Mouse (Mus musculus): ENCODE data around the gene Calb2.

DNA sequence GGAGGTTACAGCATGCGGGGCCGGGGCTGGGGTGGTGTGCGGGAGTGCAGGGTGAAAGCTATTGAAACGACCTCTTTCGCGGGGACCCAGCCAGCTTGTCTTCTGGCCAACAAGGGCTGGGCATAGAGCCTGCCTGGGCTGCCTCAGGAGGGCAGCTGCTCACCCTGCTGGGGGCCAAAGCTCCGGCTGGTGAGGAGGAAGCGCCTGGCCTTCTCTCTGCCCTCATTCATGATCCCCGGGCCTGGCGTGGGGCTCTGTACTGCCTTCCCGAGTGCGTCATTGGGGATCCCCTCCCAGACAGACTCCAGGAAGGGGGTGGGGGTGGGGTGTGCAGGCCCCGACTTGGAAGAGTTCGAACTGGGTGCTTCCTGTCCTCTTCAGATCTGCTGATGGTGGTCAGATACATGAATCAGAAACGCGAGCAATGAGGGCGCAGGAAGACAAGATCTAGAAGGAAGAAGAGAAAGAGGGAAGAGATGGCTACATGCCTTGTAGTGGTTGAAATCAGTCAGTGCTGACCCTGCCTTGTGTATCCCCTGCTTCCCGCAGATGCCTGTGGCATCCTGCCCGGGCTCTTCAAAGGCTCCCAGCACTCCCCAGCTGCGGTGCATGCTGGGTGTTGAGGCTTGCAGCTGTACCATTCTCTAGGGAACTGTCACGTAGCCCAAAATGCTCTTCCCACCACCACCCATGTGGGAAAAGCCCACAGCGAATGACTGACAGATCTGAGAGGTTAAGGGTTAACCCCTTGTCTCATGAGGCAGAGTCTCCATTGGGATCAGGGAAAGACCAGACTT, 9.5 kb upstream of the Calb2 start:
- TF ChIP-seq CTCF (IDR thresholded peaks at IDR 0.05; ENCODE audit: borderline replicate concordance, insufficient read depth, low read length) (no peak), POLR2A (IDR thresholded peaks at IDR 0.05; ENCODE audit: low read depth, low read length) (no peak)

All from embryonic fibroblast, embryonic 13.5 days (primary cell).